Mouse (Mus musculus) liver, adult 10 weeks (tissue): ENCODE measurements around the gene Prdm10. TPM values are rescaled to one million over a fixed set of nuclear protein-coding genes. Genes with fewer than 3 reads are reported as not detected.

ENCODE experiments used
- polyA plus RNA-seq: library from polyadenylated mRNA; stranded (reverse); fragments of 350-450 nt; fragmentation: Illumina TruSeq; extraction: RNeasy Lipid Tissue Mini Kit (QIAGEN cat#74804); gene quantifications from one replicate; pipeline ENCODE4 v1.2.3, GENCODE M21; 2014; ENCODE audit warnings: low read depth, low replicate concordance

Prdm10 gene
- polyA plus RNA-seq, result 5.6 TPM

GRCm38 (mm10) chr9:31280366-31281010 lies at the start of gene Prdm10:
Gene Prdm10, plus strand, starts transcription at chr9:31280538.

DNA sequence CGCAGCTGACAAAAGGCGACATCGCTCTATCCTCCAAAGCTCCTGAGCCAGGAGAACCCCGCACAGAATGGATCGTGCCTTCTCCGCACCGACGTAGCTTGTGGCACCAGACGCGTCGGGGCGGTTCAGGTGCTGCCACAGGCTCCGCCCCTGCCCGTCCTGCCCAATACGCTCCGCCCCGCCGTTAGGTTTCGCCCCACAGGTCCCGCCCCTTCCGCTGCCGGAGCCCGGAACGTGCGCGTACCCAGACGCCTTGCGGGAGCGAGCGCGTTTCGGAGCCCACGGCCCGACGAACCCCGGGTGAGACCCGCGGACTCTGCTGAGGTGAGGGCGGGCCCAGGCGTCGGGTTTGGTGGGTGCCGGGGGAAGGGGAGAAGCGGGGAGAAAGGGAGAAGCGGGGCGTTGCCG lies 105.6 kb downstream of the Prdm10 start, which contains the start of gene Nfrkb:
Nfrkb (plus strand) TSS at position 246 of the 408 bp plus-strand sequence.

Other genes starting within 250 kb of the Prdm10 start
- gene Zbtb44, start 249.9 kb upstream of the Prdm10 start, polyA plus RNA-seq, result 28.6 TPM
- not detected for gene St14, start 148.7 kb upstream of the Prdm10 start, polyA plus RNA-seq
- gene Aplp2, start 68.7 kb upstream of the Prdm10 start, polyA plus RNA-seq, result 263 TPM
- 1.7 TPM for gene Nfrkb, start 105.7 kb downstream of the Prdm10 start, polyA plus RNA-seq
- 0.53 TPM for gene Tmem45b, start 183.9 kb downstream of the Prdm10 start, polyA plus RNA-seq